Mouse (Mus musculus): ENCODE measurements around the gene Arl8a.

The Arl8a gene

GRCm38 (mm10) chr1:135156300-135156699 is 9.7 kb downstream of the Arl8a start:
- Histone ChIP-seq H3K36me3 (ENCODE audit: insufficient read depth, low read length) (peaks cover 33% of the 10 kb centered on the region), H3K27me3 (ENCODE audit: insufficient read depth, low read length) (peaks cover 22% of the 10 kb centered on the region), H3K9me3 (ENCODE audit: low read length) (no peaks in the 10 kb centered on the region), H3K4me1 (replicated peaks; ENCODE audit: low read depth, low read length) (peaks cover 53% of the 10 kb centered on the region), H3K4me3 (replicated peaks; ENCODE audit: low read length) (no peak overlapping the region)
- TF ChIP-seq CTCF (conservative IDR thresholded peaks at IDR 0.05; ENCODE audit: low read length) (no peak), NANOG (IDR thresholded peaks at IDR 0.05; ENCODE audit: borderline replicate concordance, low read length) (no peak), POU5F1 (IDR thresholded peaks at IDR 0.05; ENCODE audit: borderline replicate concordance, low read length) (no peak)

DNA sequence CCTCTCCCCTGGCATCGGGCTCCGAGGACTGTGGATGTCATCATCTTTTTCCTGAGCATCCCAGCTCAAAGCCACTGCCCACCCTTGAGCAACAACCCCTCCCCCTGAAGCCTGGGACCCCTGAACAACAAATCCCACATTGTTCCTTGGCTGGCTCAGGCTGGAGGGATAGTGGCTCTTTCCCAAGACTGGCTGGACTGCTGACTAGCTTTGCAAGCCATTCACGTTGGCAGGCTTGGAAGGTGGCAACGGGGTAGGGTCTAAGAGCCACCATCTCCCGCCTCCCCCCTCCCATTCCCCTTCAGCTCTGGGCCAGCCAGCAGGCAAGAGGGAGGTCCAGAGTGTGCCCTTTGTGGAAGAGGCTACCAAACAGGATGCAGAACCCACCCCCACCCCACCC is 12.0 kb downstream of the Arl8a start:
- H3K36me3 ChIP-seq (ENCODE audit: insufficient read depth, low read length), result peaks cover 22% of the 10 kb centered on the region
- no peak overlapping the region for H3K4me3 ChIP-seq (replicated peaks; ENCODE audit: low read length)
- no peak for TF ChIP-seq POU5F1 (IDR thresholded peaks at IDR 0.05; ENCODE audit: borderline replicate concordance, low read length)
- TF ChIP-seq CTCF (conservative IDR thresholded peaks at IDR 0.05; ENCODE audit: low read length), result no peak
- no peak for TF ChIP-seq NANOG (IDR thresholded peaks at IDR 0.05; ENCODE audit: borderline replicate concordance, low read length)
- H3K27me3 ChIP-seq (ENCODE audit: insufficient read depth, low read length), result peaks cover 36% of the 10 kb centered on the region
- no peaks in the 10 kb centered on the region for H3K9me3 ChIP-seq (ENCODE audit: low read length)
- peaks cover 53% of the 10 kb centered on the region for H3K4me1 ChIP-seq (replicated peaks; ENCODE audit: low read depth, low read length)

- Histone ChIP-seq H3K4me1 (replicated peaks; ENCODE audit: low read depth, low read length) (peaks cover 49% of the 10 kb centered on the region), H3K4me3 (replicated peaks; ENCODE audit: low read length) (no peak overlapping the region), H3K27me3 (ENCODE audit: insufficient read depth, low read length) (peaks cover 36% of the 10 kb centered on the region), H3K9me3 (ENCODE audit: low read length) (no peaks in the 10 kb centered on the region), H3K36me3 (ENCODE audit: insufficient read depth, low read length) (peaks cover 22% of the 10 kb centered on the region)
- no peak for TF ChIP-seq NANOG (IDR thresholded peaks at IDR 0.05; ENCODE audit: borderline replicate concordance, low read length)
- no peak for TF ChIP-seq POU5F1 (IDR thresholded peaks at IDR 0.05; ENCODE audit: borderline replicate concordance, low read length)
- TF ChIP-seq CTCF (conservative IDR thresholded peaks at IDR 0.05; ENCODE audit: low read length), result no peak
Measured at GRCm38 (mm10) chr1:135159074-135159473, 12.4 kb downstream of the Arl8a start.

- Histone ChIP-seq H3K9me3 (ENCODE audit: low read length) (no peaks in the 10 kb centered on the region), H3K4me1 (replicated peaks; ENCODE audit: low read depth, low read length) (peaks cover 45% of the 10 kb centered on the region), H3K27me3 (ENCODE audit: insufficient read depth, low read length) (peaks cover 36% of the 10 kb centered on the region), H3K4me3 (replicated peaks; ENCODE audit: low read length) (no peak overlapping the region), H3K36me3 (ENCODE audit: insufficient read depth, low read length) (peaks cover 22% of the 10 kb centered on the region)
- TF ChIP-seq POU5F1 (IDR thresholded peaks at IDR 0.05; ENCODE audit: borderline replicate concordance, low read length), result no peak
Measured at GRCm38 (mm10) chr1:135159556-135160123, 13.0 kb downstream of the Arl8a start.

- H3K36me3 ChIP-seq (ENCODE audit: insufficient read depth, low read length), result peaks cover 17% of the 10 kb centered on the region
- peaks cover 37% of the 10 kb centered on the region for H3K4me1 ChIP-seq (replicated peaks; ENCODE audit: low read depth, low read length)
- TF ChIP-seq NANOG (IDR thresholded peaks at IDR 0.05; ENCODE audit: borderline replicate concordance, low read length) (no peak), CTCF (conservative IDR thresholded peaks at IDR 0.05; ENCODE audit: low read length) (no peak), POU5F1 (IDR thresholded peaks at IDR 0.05; ENCODE audit: borderline replicate concordance, low read length) (no peak)
- no peaks in the 10 kb centered on the region for H3K9me3 ChIP-seq (ENCODE audit: low read length)
- H3K27me3 ChIP-seq (ENCODE audit: insufficient read depth, low read length), result peaks cover 36% of the 10 kb centered on the region
- H3K4me3 ChIP-seq (replicated peaks; ENCODE audit: low read length), result peak overlapping the region; percentile 68
Measured at GRCm38 (mm10) chr1:135160411-135161050, 13.9 kb downstream of the Arl8a start.

DNA sequence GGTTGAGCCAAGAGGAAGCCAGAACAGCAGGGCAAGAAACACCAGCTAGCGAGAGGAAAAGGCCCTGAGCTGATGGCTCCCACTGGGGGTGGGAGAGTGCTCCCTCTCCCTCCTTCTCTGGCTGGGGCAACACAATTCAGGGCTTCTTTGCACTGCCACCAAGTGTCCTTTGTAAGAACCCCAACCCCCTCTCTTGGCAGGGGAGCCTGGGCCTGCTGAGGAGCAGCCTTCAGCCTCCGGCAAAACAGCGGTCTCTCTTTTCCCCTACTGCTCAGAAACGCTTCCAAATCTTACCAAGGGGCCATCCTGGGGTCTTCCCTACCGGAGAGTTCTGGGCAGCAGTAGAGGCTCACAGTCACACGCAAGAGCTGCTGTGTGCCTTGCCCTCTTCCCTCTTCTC is 16.1 kb downstream of the Arl8a start:
- H3K4me3 ChIP-seq (replicated peaks; ENCODE audit: low read length), result no peak overlapping the region
- H3K36me3 ChIP-seq (ENCODE audit: insufficient read depth, low read length), result no peaks in the 10 kb centered on the region
- H3K4me1 ChIP-seq (replicated peaks; ENCODE audit: low read depth, low read length), result peaks cover 43% of the 10 kb centered on the region

DNA sequence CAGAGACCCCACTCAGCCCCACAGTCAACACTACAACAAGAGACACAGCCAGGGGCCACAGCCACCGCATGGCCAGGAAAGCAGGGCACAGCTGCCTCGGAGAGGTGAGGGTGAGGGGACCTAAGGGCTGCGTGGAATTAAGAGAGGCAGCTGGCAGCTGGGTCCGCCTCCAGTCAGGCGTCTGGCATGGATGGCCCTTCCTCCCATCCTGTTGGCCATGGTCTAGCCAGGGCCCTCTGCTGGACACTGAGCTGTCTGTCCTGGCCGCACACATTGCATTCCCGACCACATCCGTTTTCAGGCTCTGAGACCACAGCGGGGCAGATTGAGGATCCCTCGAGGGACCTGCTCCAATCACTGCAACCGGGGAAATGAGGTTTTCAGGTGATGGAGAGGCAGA is 20.8 kb downstream of the Arl8a start, which contains the start of gene Gpr37l1:
Gpr37l1 (minus strand) TSS at position 247 of the 400 bp plus-strand sequence.
- TF ChIP-seq CTCF (conservative IDR thresholded peaks at IDR 0.05; ENCODE audit: low read length) (no peak), POU5F1 (IDR thresholded peaks at IDR 0.05; ENCODE audit: borderline replicate concordance, low read length) (no peak), NANOG (IDR thresholded peaks at IDR 0.05; ENCODE audit: borderline replicate concordance, low read length) (no peak)
- Histone ChIP-seq H3K27me3 (ENCODE audit: insufficient read depth, low read length) (peaks cover 6% of the 10 kb centered on the region), H3K36me3 (ENCODE audit: insufficient read depth, low read length) (no peaks in the 10 kb centered on the region), H3K4me3 (replicated peaks; ENCODE audit: low read length) (peak within 1 kb of the TSS; percentile 63), H3K4me1 (replicated peaks; ENCODE audit: low read depth, low read length) (peaks cover 38% of the 10 kb centered on the region), H3K9me3 (ENCODE audit: low read length) (no peaks in the 10 kb centered on the region)

More for the DNA sequence above, 16.1 kb downstream of the Arl8a start:
- no peak for TF ChIP-seq POU5F1 (IDR thresholded peaks at IDR 0.05; ENCODE audit: borderline replicate concordance, low read length)
- no peak for TF ChIP-seq CTCF (conservative IDR thresholded peaks at IDR 0.05; ENCODE audit: low read length)
- TF ChIP-seq NANOG (IDR thresholded peaks at IDR 0.05; ENCODE audit: borderline replicate concordance, low read length), result no peak
- no peaks in the 10 kb centered on the region for H3K9me3 ChIP-seq (ENCODE audit: low read length)
- H3K27me3 ChIP-seq (ENCODE audit: insufficient read depth, low read length), result peaks cover 36% of the 10 kb centered on the region

- no peak for TF ChIP-seq POU5F1 (IDR thresholded peaks at IDR 0.05; ENCODE audit: borderline replicate concordance, low read length)
- no peak for TF ChIP-seq CTCF (conservative IDR thresholded peaks at IDR 0.05; ENCODE audit: low read length)
- TF ChIP-seq NANOG (IDR thresholded peaks at IDR 0.05; ENCODE audit: borderline replicate concordance, low read length), result no peak
- Histone ChIP-seq H3K27me3 (ENCODE audit: insufficient read depth, low read length) (0 out of 2 replicates have a peak, but pooled peaks cover 3% of the 10 kb centered on the region), H3K9me3 (ENCODE audit: low read length) (no peaks in the 10 kb centered on the region), H3K4me3 (replicated peaks; ENCODE audit: low read length) (no peak overlapping the region), H3K4me1 (replicated peaks; ENCODE audit: low read depth, low read length) (peaks cover 36% of the 10 kb centered on the region), H3K36me3 (ENCODE audit: insufficient read depth, low read length) (no peaks in the 10 kb centered on the region)
Measured at GRCm38 (mm10) chr1:135168453-135169200, 22.0 kb downstream of the Arl8a start.

Data from E14TG2a.4 (cell line).